Mouse (Mus musculus): ENCODE results near the gene Tnfrsf12a. TPM values are rescaled to one million over a fixed set of nuclear protein-coding genes. Genes with fewer than 3 reads are reported as not detected.

Tnfrsf12a gene
- polyA plus RNA-seq, 1 experiment from 2014 or later = 2.5 TPM

DNA sequence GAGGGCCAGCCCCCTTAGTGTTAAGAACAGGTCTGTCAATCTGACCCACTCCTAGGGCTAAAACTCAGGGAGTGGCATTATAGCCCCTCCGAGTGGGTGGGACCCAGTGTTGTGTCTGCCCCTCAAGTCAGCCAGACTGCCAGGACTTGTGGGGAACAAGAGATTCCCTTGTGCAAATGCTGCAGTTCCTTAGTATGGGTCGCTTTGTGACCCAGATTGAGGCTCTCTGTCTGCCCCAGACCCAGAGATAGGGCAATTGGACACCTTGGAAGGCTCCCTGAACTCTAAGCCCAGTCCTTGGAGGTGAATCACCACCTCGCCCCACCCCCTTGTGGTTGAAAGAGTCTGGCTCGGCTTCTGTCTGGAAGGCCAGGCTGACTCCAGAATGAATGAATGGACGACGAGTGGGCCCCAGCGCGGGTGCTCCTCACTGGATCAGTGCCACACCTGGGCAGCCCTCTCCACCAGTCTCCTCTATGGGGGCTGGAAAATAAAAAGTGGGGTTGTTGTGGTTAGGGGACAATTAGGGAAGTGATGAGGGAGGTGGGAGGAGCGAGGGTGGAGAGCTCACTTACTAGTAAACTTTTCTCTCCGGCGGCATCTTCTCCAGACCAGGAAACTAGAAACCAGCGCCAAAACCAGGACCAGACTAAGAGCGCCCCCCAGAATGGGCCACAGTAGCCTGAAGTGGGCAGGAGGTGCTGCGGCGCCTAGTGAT is 1.5 kb downstream of the Tnfrsf12a start:
- DNase-seq (ENCODE audit: low spot score) (no peak), ATAC-seq (replicated peaks; ENCODE audit: low FRiP score) (no peak)
- WGBS = 14% methylated on average over 15 of the region's 15 CpGs
- H3K4me2 ChIP-seq (ENCODE audit: low read depth, low read length, severe bottlenecking) = peak overlapping the region; percentile 98
- no peak overlapping the region; the same call in 1 of the 2 replicates for H3K4me3 ChIP-seq (ENCODE audit: low read depth, low read length)
- H3K9ac ChIP-seq (ENCODE audit: low read length) = no peak overlapping the region
- no peaks in the 10 kb centered on the region for H3K36me3 ChIP-seq (ENCODE audit: control insufficient read depth, insufficient read depth, low read length)
- no peaks in the 10 kb centered on the region for H3K9me3 ChIP-seq (ENCODE audit: control insufficient read depth, low read length)
- H3K27ac ChIP-seq (ENCODE audit: low read depth, low read length) = no peak overlapping the region
- H3K4me1 ChIP-seq (replicated peaks; ENCODE audit: control insufficient read depth, insufficient read depth, low read length) = peaks cover 9% of the 10 kb centered on the region; the same call in 1 of the 2 replicates
- peaks cover 30% of the 10 kb centered on the region for H3K27me3 ChIP-seq (ENCODE audit: control insufficient read depth, insufficient read depth, low read length)

DNA sequence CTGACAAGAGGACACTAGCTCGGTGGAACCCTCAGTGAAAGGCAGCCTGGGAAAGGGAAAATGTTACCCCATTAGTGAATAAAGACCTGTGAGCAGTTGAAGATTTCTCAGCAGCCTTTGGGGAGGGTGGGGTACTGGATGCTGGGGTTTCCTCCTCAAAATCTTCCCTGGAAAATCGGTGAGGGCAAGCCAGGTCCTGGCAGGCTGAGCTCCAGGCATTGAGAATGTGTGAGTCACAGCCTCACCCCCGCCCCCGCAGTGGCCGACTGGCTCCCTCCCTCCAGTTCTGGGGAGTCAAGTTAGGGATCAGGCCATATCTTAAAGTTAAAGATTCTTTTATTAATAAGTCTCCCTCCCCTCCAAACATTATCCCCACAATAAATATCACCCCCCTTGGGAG is 2.1 kb downstream of the Tnfrsf12a start:
- WGBS = 36% methylated on average over 5 of the region's 5 CpGs
- no peaks in the 10 kb centered on the region for H3K36me3 ChIP-seq (ENCODE audit: control insufficient read depth, insufficient read depth, low read length)
- no peak overlapping the region for H3K4me3 ChIP-seq (ENCODE audit: low read depth, low read length)
- H3K27ac ChIP-seq (ENCODE audit: low read depth, low read length) = no peak overlapping the region
- no peaks in the 10 kb centered on the region for H3K9me3 ChIP-seq (ENCODE audit: control insufficient read depth, low read length)
- peaks cover 9% of the 10 kb centered on the region; the same call in 1 of the 2 replicates for H3K4me1 ChIP-seq (replicated peaks; ENCODE audit: control insufficient read depth, insufficient read depth, low read length)
- no peak for DNase-seq (ENCODE audit: low spot score)
- ATAC-seq (replicated peaks; ENCODE audit: low FRiP score) = no peak
- peaks cover 25% of the 10 kb centered on the region for H3K27me3 ChIP-seq (ENCODE audit: control insufficient read depth, insufficient read depth, low read length)
- no peak overlapping the region for H3K4me2 ChIP-seq (ENCODE audit: low read depth, low read length, severe bottlenecking)
- H3K9ac ChIP-seq (ENCODE audit: low read length) = no peak overlapping the region

DNA sequence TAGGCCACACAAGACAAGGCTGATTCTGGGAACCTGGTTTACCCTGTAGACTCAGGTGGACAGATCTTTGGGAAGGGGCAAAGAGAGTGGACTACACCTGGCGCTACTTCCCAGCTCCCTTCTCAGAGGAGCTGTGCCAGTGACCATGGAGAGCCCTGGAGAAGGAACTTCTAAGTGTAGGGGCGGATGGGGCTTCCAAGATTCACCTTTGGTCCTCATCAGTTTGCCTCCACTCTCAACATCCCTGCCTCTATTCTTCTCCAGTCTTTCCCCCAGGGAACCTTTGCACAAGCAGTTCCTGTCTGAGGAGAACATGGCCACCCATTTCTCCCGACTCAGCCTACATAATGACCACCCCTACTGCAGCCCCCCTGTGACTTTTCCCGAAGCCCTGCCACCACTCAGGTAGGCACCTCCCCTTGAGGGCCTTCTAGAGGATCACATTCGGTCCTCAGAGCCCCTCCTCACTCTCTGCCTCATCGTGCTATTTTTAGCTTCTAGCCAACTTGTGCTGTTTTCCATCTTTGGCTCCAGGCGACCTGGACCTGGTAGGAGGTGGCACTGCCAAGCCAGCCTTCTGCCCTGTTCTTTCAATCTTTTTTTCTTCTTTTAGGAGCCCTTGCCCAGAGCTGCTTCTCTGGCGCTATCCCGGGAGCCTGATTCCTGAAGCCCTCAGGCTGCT is 2.9 kb downstream of the Tnfrsf12a start:
- H3K9me3 ChIP-seq (ENCODE audit: control insufficient read depth, low read length) = no peaks in the 10 kb centered on the region
- peaks cover 18% of the 10 kb centered on the region for H3K27me3 ChIP-seq (ENCODE audit: control insufficient read depth, insufficient read depth, low read length)
- peaks cover 9% of the 10 kb centered on the region; the same call in 1 of the 2 replicates for H3K4me1 ChIP-seq (replicated peaks; ENCODE audit: control insufficient read depth, insufficient read depth, low read length)
- peak overlapping the region; percentile 44 for H3K4me3 ChIP-seq (ENCODE audit: low read depth, low read length)
- H3K4me2 ChIP-seq (ENCODE audit: low read depth, low read length, severe bottlenecking) = peak overlapping the region; percentile 78
- ATAC-seq (replicated peaks; ENCODE audit: low FRiP score) (no peak), DNase-seq (ENCODE audit: low spot score) (no peak)
- H3K27ac ChIP-seq (ENCODE audit: low read depth, low read length) = no peak overlapping the region
- no peaks in the 10 kb centered on the region for H3K36me3 ChIP-seq (ENCODE audit: control insufficient read depth, insufficient read depth, low read length)
- H3K9ac ChIP-seq (ENCODE audit: low read length) = peak overlapping the region; percentile 56
- WGBS = 47% methylated on average over 9 of the region's 9 CpGs

DNA sequence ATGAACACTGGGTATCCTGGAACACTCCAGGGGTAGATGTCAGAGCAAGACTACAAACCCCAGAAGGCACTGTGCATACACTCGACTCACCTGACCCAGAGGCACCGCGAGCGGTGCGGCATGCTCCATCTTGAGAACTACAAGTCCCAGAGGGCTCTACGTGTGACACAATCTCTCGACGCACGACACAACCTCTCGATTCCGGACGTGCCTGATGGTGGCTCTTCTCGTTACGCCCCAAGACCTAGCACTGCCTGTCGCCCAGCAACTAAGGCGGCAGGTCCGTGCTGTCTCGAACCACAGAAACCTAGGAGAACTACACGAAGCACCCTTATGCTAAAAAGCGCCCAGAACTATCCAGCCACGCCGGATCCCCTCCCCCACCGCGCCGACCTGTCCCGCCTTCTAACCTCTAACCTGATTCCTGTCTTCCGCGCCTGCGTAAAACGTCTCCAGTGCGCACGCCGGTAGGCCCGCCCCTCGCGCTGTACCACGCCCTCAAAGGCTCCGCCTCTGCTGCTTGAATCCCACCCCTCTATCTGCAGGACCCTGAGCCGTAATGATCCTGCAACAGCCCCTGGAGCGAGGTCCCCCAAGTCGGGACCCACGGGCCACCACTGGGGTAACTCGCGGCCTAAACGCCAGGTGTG is 3.7 kb downstream of the Tnfrsf12a start, which contains the start of the genes Hcfc1r1 and Thoc6:
Gene Hcfc1r1, plus strand, starts transcription at position 173 of the 650 bp plus-strand sequence.
Gene Thoc6, minus strand, starts transcription at position 459 of the 650 bp plus-strand sequence.
- peaks cover 9% of the 10 kb centered on the region; the same call in 1 of the 2 replicates for H3K4me1 ChIP-seq (replicated peaks; ENCODE audit: control insufficient read depth, insufficient read depth, low read length)
- under 1% methylated on average over 45 of the region's 45 CpGs for WGBS
- H3K4me3 ChIP-seq (ENCODE audit: low read depth, low read length) = peak within 1 kb of the TSS; percentile 44
- DNase-seq (ENCODE audit: low spot score) (peak; percentile 94), ATAC-seq (replicated peaks; ENCODE audit: low FRiP score) (peak; percentile 92)
- H3K27ac ChIP-seq (ENCODE audit: low read depth, low read length) = 0 out of 2 replicates have a peak within 1 kb of the TSS, but pooled peaks have one; percentile 3
- peak within 1 kb of the TSS; percentile 56 for H3K9ac ChIP-seq (ENCODE audit: low read length)
- no peaks in the 10 kb centered on the region for H3K36me3 ChIP-seq (ENCODE audit: control insufficient read depth, insufficient read depth, low read length)
- H3K4me2 ChIP-seq (ENCODE audit: low read depth, low read length, severe bottlenecking) = peak within 1 kb of the TSS; percentile 78
- peaks cover 10% of the 10 kb centered on the region for H3K27me3 ChIP-seq (ENCODE audit: control insufficient read depth, insufficient read depth, low read length)
- no peaks in the 10 kb centered on the region for H3K9me3 ChIP-seq (ENCODE audit: control insufficient read depth, low read length)

DNA sequence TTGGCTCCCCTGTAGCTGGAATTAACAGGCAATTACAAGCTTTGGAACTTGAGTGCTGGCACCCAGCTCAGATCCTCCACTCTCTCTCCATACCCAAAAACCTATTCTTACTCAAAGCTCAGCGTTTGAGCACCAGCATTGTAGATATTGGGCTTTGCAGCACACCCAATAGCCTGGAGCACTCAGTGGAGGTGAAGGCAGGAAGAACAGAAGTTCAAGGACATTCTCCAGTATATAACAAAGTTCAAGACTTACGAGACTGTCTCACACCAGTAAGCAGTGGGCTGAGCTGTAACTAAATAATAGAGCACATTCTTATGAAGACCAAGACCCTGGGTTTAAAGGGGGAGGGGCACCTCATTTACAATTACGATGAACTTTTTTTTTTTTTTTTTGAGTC is 4.5 kb downstream of the Tnfrsf12a start:
- Histone ChIP-seq H3K27me3 (ENCODE audit: control insufficient read depth, insufficient read depth, low read length) (peaks cover 8% of the 10 kb centered on the region), H3K27ac (ENCODE audit: low read depth, low read length) (no peak overlapping the region), H3K9me3 (ENCODE audit: control insufficient read depth, low read length) (no peaks in the 10 kb centered on the region), H3K4me1 (replicated peaks; ENCODE audit: control insufficient read depth, insufficient read depth, low read length) (peaks cover 9% of the 10 kb centered on the region; the same call in 1 of the 2 replicates), H3K36me3 (ENCODE audit: control insufficient read depth, insufficient read depth, low read length) (no peaks in the 10 kb centered on the region), H3K4me2 (ENCODE audit: low read depth, low read length, severe bottlenecking) (peak overlapping the region; percentile 78), H3K9ac (ENCODE audit: low read length) (no peak overlapping the region), H3K4me3 (ENCODE audit: low read depth, low read length) (no peak overlapping the region)
- 73% methylated on average over 3 of the region's 3 CpGs for WGBS
- DNase-seq (ENCODE audit: low spot score) (no peak), ATAC-seq (replicated peaks; ENCODE audit: low FRiP score) (no peak)

DNA sequence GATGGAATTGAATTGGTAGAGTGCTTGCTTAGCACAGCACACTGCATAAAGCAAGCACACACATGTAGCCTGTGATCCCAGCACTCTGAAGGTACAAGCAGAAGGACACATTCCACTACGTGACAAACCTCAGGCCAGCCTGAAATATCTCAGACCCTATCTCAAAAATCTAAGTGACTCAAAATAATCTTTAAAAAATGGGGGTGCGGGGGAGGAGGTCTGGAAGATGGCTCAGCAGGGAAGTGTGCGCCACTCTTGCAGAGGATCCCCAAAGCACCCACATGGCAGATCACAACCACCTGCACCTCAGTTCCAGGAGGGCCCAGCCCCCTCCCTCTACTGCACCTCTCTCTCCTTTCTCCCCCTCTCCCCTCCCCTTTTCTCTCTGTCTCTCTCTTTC is 5.7 kb downstream of the Tnfrsf12a start:
- Histone ChIP-seq H3K27ac (ENCODE audit: low read depth, low read length) (no peak overlapping the region), H3K27me3 (ENCODE audit: control insufficient read depth, insufficient read depth, low read length) (peaks cover 8% of the 10 kb centered on the region), H3K4me2 (ENCODE audit: low read depth, low read length, severe bottlenecking) (no peak overlapping the region), H3K9me3 (ENCODE audit: control insufficient read depth, low read length) (no peaks in the 10 kb centered on the region), H3K4me3 (ENCODE audit: low read depth, low read length) (no peak overlapping the region), H3K4me1 (replicated peaks; ENCODE audit: control insufficient read depth, insufficient read depth, low read length) (peaks cover 9% of the 10 kb centered on the region; the same call in 1 of the 2 replicates), H3K36me3 (ENCODE audit: control insufficient read depth, insufficient read depth, low read length) (no peaks in the 10 kb centered on the region), H3K9ac (ENCODE audit: low read length) (no peak overlapping the region)
- ATAC-seq (replicated peaks; ENCODE audit: low FRiP score) (no peak), DNase-seq (ENCODE audit: low spot score) (no peak)
- 97% methylated on average over 3 of the region's 3 CpGs for WGBS

DNA sequence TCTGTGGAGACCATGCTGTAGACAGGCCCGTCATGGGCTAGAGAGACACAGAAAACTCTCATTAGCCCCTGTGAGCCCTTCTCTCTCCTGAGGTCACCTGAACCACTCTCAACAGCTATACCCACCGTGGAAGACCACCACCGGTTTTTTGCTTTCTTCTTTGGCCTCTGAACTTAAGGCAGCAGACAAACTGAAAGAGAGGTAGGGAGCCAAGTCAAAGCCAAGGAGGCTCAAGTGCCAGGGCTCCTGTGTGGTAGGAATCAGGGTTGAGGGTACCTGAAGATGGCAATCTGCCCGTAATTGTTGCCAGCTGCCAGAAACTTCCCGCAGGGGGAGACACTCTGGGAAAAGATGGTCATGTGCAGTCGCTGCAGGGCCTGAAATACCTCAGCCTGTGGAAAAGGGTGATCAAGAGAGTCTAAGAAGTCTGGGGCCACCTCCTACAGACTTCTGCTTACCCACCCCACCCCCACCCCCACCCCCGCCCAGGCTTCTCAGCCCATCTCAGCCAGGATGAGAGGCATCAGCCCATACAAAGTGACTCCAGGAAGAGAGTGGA is 6.7 kb downstream of the Tnfrsf12a start:
- Histone ChIP-seq H3K27me3 (ENCODE audit: control insufficient read depth, insufficient read depth, low read length) (peaks cover 6% of the 10 kb centered on the region), H3K36me3 (ENCODE audit: control insufficient read depth, insufficient read depth, low read length) (no peaks in the 10 kb centered on the region), H3K4me3 (ENCODE audit: low read depth, low read length) (no peak overlapping the region), H3K27ac (ENCODE audit: low read depth, low read length) (no peak overlapping the region), H3K4me2 (ENCODE audit: low read depth, low read length, severe bottlenecking) (no peak overlapping the region), H3K4me1 (replicated peaks; ENCODE audit: control insufficient read depth, insufficient read depth, low read length) (peaks cover 5% of the 10 kb centered on the region; the same call in 1 of the 2 replicates), H3K9me3 (ENCODE audit: control insufficient read depth, low read length) (no peaks in the 10 kb centered on the region), H3K9ac (ENCODE audit: low read length) (no peak overlapping the region)
- WGBS = 95% methylated on average over 7 of the region's 7 CpGs
- DNase-seq (ENCODE audit: low spot score) (no peak), ATAC-seq (replicated peaks; ENCODE audit: low FRiP score) (no peak)

DNA sequence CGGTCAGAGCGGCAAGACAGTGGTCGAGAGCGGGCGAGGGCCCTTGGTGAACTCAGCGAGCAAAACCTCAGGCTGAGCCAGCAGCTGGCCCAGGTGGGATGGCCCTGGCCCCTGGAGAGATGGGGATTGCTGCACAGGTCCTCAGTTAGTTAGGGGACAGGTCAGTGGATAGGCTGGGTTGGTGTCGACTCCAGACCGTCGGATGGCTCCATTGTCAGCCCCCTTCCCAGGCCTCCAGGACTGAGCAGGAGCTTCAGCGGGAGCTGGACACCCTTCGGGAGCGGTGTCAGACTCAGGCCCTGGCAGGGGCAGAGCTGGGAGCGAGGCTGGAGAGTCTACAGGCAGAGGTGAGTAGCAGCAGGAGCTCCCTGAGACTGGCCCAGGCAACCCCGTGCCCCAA is 11.8 kb downstream of the Tnfrsf12a start:
- ATAC-seq (replicated peaks; ENCODE audit: low FRiP score) (no peak), DNase-seq (ENCODE audit: low spot score) (no peak)
- H3K4me2 ChIP-seq (ENCODE audit: low read depth, low read length, severe bottlenecking) = no peak overlapping the region
- 0 out of 2 replicates have a peak, but pooled peaks cover 2% of the 10 kb centered on the region for H3K4me1 ChIP-seq (replicated peaks; ENCODE audit: control insufficient read depth, insufficient read depth, low read length)
- peaks cover 14% of the 10 kb centered on the region for H3K27me3 ChIP-seq (ENCODE audit: control insufficient read depth, insufficient read depth, low read length)
- H3K36me3 ChIP-seq (ENCODE audit: control insufficient read depth, insufficient read depth, low read length) = no peaks in the 10 kb centered on the region
- H3K4me3 ChIP-seq (ENCODE audit: low read depth, low read length) = no peak overlapping the region
- no peak overlapping the region for H3K9ac ChIP-seq (ENCODE audit: low read length)
- WGBS = 83% methylated on average over 14 of the region's 14 CpGs
- H3K9me3 ChIP-seq (ENCODE audit: control insufficient read depth, low read length) = no peaks in the 10 kb centered on the region
- no peak overlapping the region for H3K27ac ChIP-seq (ENCODE audit: low read depth, low read length)

Data from forebrain, embryonic 11.5 days (tissue).